Mouse (Mus musculus) layer of hippocampus, postnatal 14 days (tissue): ENCODE data around the gene Garem2. TPM values are rescaled to one million over a fixed set of nuclear protein-coding genes. Genes with fewer than 3 reads are reported as not detected.
"Not testable (repeated sequence)": the region's sequence is repeated elsewhere in the genome, so short reads cannot be mapped to it uniquely, and the experiment has no call there.

Source experiments
- DNase-seq, 2 experiments: peaks; one replicate each; pipeline ENCODE4 v3.0.0; 2021 to 2022; ENCODE audit warnings: low spot score in 2 of 2, mixed read lengths in 1 of 2
- long read RNA-seq, 2 experiments: library from polyadenylated mRNA; stranded (forward); transcript quantifications; one replicate each; pipeline ENCODE4 v2.0.0; 2021
- total RNA-seq, 2 experiments: library from RNA; stranded (reverse); gene quantifications; 2 replicates each; pipeline ENCODE4 v1.2.3; 2021

Gene Garem2
- total RNA-seq = 10 to 100 TPM; 13.7 to 14.8 TPM
- long read RNA-seq, experiment 1, transcript Garem2-201 (6 exons, 3,865 nt) = major isoform, 10 of 23 reads
- long read RNA-seq, experiment 1, partial matches to known transcripts = 12 of 23 reads
- long read RNA-seq, experiment 1, other reads (novel, unspliced or antisense) = 1 of 23 reads
- long read RNA-seq, experiment 2, transcript Garem2-201 (6 exons, 3,865 nt) = major isoform, 18 of 34 reads
- long read RNA-seq, experiment 2, partial matches to known transcripts = 15 of 34 reads
- long read RNA-seq, experiment 2, other reads (novel, unspliced or antisense) = 1 of 34 reads

GRCm38 (mm10) chr5:30104841-30105667, at the start of gene Garem2:
Garem2 (plus strand) TSS chr5:30105161.
- no peak for DNase-seq

- no peak for DNase-seq
These were observed 46.7 kb upstream of the Garem2 start for GRCm38 (mm10) chr5:30058216-30058731.

- not testable (repeated sequence) for DNase-seq
These were observed 45.4 kb upstream of the Garem2 start for GRCm38 (mm10) chr5:30059607-30060006.

- DNase-seq = no peak
These were observed 37.2 kb upstream of the Garem2 start for GRCm38 (mm10) chr5:30067726-30068125.

GRCm38 (mm10) chr5:30071677-30072076, 33.3 kb upstream of the Garem2 start:
- DNase-seq = no peak

- DNase-seq = no peak
These were observed 32.6 kb upstream of the Garem2 start for GRCm38 (mm10) chr5:30072377-30072776.

GRCm38 (mm10) chr5:30072825-30073821, 31.8 kb upstream of the Garem2 start, which contains the start of gene Tyms:
Tyms (minus strand) TSS chr5:30073617.
- DNase-seq = peak; percentile 58 to 66

- no peak for DNase-seq
These were observed 12.3 kb upstream of the Garem2 start for GRCm38 (mm10) chr5:30092701-30093100.

GRCm38 (mm10) chr5:30094399-30094798, 10.6 kb upstream of the Garem2 start:
- no peak for DNase-seq

GRCm38 (mm10) chr5:30095731-30096130, 9.2 kb upstream of the Garem2 start:
- no peak for DNase-seq

- no peak for DNase-seq
These were observed 6.7 kb upstream of the Garem2 start for GRCm38 (mm10) chr5:30098260-30098659.

- DNase-seq = no peak
These were observed 1.6 kb upstream of the Garem2 start for GRCm38 (mm10) chr5:30103340-30103739.

GRCm38 (mm10) chr5:30104339-30104738, 622 bp upstream of the Garem2 start:
- DNase-seq = peak; percentile 48 to 58

- peak; percentile 35 to 64 for DNase-seq
These were observed 823 bp downstream of the Garem2 start, which contains the start of gene 3110082J24Rik for GRCm38 (mm10) chr5:30105668-30106300. 3110082J24Rik (minus strand) TSS chr5:30106086.

GRCm38 (mm10) chr5:30106756-30107155, 1.8 kb downstream of the Garem2 start:
- DNase-seq = no peak

GRCm38 (mm10) chr5:30107186-30107585, 2.2 kb downstream of the Garem2 start:
- no peak for DNase-seq

- no peak for DNase-seq
These were observed 2.7 kb downstream of the Garem2 start for GRCm38 (mm10) chr5:30107611-30108041.

GRCm38 (mm10) chr5:30108233-30108632, 3.3 kb downstream of the Garem2 start:
- no peak for DNase-seq

GRCm38 (mm10) chr5:30109899-30110298, 4.9 kb downstream of the Garem2 start:
- no peak for DNase-seq
